8 mouse cellular contexts compared by ENCODE assay signal in the genomic region with DNA sequence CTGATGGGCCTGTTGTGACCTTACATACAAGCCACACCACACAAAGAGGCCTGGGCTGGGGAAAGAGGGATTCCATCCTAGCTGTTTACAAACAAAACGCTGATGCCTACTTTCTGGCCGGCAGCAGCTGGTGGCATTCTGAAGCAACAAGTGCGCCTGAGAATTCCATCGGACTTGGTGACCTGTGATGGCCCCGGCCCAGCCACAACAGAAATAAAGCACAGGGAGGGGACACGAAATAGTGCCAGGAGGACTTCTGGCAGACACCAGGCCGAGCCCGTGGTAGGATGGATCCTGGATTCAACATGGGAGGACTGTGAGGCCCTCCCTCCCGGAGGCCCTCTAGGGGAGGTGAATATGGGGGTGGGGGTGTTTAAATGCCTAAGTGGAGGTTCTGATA. TPM values are rescaled to one million over a fixed set of nuclear protein-coding genes. Genes with fewer than 3 reads are reported as not detected.
DNase-seq lines count a peak whose midpoint lies in the region; ATAC-seq and TF ChIP-seq lines count a peak whose summit lies in the region.

No protein-coding gene starts in this region.

- H3K27me3 ChIP-seq in liver, embryonic 13.5 days: peaks cover 53% of the 10 kb centered on the region
- H3K27me3 ChIP-seq in stomach, embryonic 16.5 days (ENCODE audit: control insufficient read depth, insufficient read depth, low read length): no peaks in the 10 kb centered on the region

- H3K4me2 ChIP-seq in liver, embryonic 13.5 days: peak overlapping the region; percentile 82; the same call in 1 of the 2 replicates
- H3K4me2 ChIP-seq in stomach, embryonic 16.5 days (ENCODE audit: low read depth, low read length): peak overlapping the region; percentile 89

- intact Hi-C loops in heart, postnatal 14 days (cut with DNase I): no loop called here
- intact Hi-C loops in left cerebral cortex, postnatal 25 days (cut with DNase I): no loop called here

- H3K27ac ChIP-seq in liver, embryonic 13.5 days: no peak overlapping the region
- peak overlapping the region; percentile 32 for H3K27ac ChIP-seq in stomach, embryonic 16.5 days (ENCODE audit: low read length)

- no peak for TF ChIP-seq POLR2A in lung, adult 2 months (IDR thresholded peaks at IDR 0.05; ENCODE audit: borderline replicate concordance, extremely low read depth, low read depth, low read length)

- no peaks in the 10 kb centered on the region for H3K9me3 ChIP-seq in liver, embryonic 13.5 days (replicated peaks)
- no peaks in the 10 kb centered on the region for H3K9me3 ChIP-seq in stomach, embryonic 16.5 days (replicated peaks; ENCODE audit: control insufficient read depth, low read length)

- no peak for ATAC-seq in liver, embryonic 13.5 days (ENCODE audit: low read depth)
- ATAC-seq in stomach, embryonic 16.5 days (ENCODE audit: insufficient read depth, low FRiP score): no peak
- no peak for ATAC-seq in megakaryocyte-erythroid progenitor cell, adult 5-6 weeks (replicated peaks; ENCODE audit: low FRiP score, low TSS enrichment, poor library complexity, severe bottlenecking)

- no peak for TF ChIP-seq CTCF in lung, adult 2 months (IDR thresholded peaks at IDR 0.05; ENCODE audit: insufficient read depth, low read length)

- peaks cover 7% of the 10 kb centered on the region for H3K4me1 ChIP-seq in lung, adult 2 months (ENCODE audit: control insufficient read depth, insufficient read depth, low read length)
- peaks cover 39% of the 10 kb centered on the region for H3K4me1 ChIP-seq in liver, embryonic 13.5 days (replicated peaks)
- H3K4me1 ChIP-seq in stomach, embryonic 16.5 days (ENCODE audit: control insufficient read depth, insufficient read depth, low read length): peaks cover 34% of the 10 kb centered on the region

- no peaks in the 10 kb centered on the region for H3K36me3 ChIP-seq in liver, embryonic 13.5 days
- H3K36me3 ChIP-seq in stomach, embryonic 16.5 days (ENCODE audit: control insufficient read depth, insufficient read depth, low read length): no peaks in the 10 kb centered on the region

- H3K9ac ChIP-seq in liver, embryonic 13.5 days: 0 out of 2 replicates have a peak overlapping the region, but pooled peaks have one; percentile 19
- peak overlapping the region; percentile 65 for H3K9ac ChIP-seq in stomach, embryonic 16.5 days (ENCODE audit: low read length)

- H3K4me3 ChIP-seq in lung, adult 2 months (replicated peaks; ENCODE audit: extremely low read depth, low read depth, low read length): peak overlapping the region; percentile 28
- 0 out of 2 replicates have a peak overlapping the region, but pooled peaks have one; percentile 4 for H3K4me3 ChIP-seq in liver, embryonic 13.5 days (replicated peaks)
- peak overlapping the region; percentile 70 for H3K4me3 ChIP-seq in stomach, embryonic 16.5 days (replicated peaks; ENCODE audit: low read length)

- DNase-seq in lung, adult 2 months: peak; percentile 34
- DNase-seq in lung, postnatal 36 days: no peak
- peak; percentile 49 to 67 for DNase-seq in heart, postnatal 14 days
- no peak for DNase-seq in liver, embryonic 13.5 days
- DNase-seq in left cerebral cortex, postnatal 25 days (ENCODE audit: low spot score in 2 of 2): no peak
- no peak for DNase-seq in B cell, adult 2 months

- WGBS in lung, adult 2 months: 22% methylated on average over 9 of the region's 9 CpGs
- WGBS in liver, embryonic 13.5 days (ENCODE audit: insufficient replicate concordance): 61% methylated on average over 9 of the region's 9 CpGs
- 17% methylated on average over 9 of the region's 9 CpGs for WGBS in stomach, embryonic 16.5 days

RNA-seq across cellular contexts. Expression of a gene that starts 2.4 kb away (rescaled TPM):
- polyA plus RNA-seq in lung, adult 2 months (2012; rRNA removed): 24.4 and 26.0 TPM in 2 replicates
- 100 to 1,000 TPM; 167 to 179 TPM for total RNA-seq in heart, postnatal 14 days (2021)
- polyA plus RNA-seq in liver, embryonic 13.5 days (2015; fragmentation: Nextera tagmentation; extraction: Ambion mirVana): 1.9 and 2.5 TPM in 2 replicates
- polyA plus RNA-seq in stomach, embryonic 16.5 days (2015; fragmentation: Nextera tagmentation; extraction: Ambion mirVana): 8.9 and 11.0 TPM in 2 replicates
- total RNA-seq in megakaryocyte-erythroid progenitor cell, adult 5-6 weeks (2014; fragmentation: Nextera tagmentation): 2.4 TPM in 1 of 2 replicates, not detected in the other
- total RNA-seq in megakaryocyte-erythroid progenitor cell, adult 5-6 weeks (2017): 2.2 and 6.6 TPM in 2 replicates
- total RNA-seq in left cerebral cortex, postnatal 25 days (2021): 10 to 100 TPM; 75.2 to 95.7 TPM

RNA-seq across cellular contexts. Expression of a gene that starts 11.7 kb away (rescaled TPM):
- 112 and 149 TPM in 2 replicates for polyA plus RNA-seq in lung, adult 2 months (2012; rRNA removed)
- 100 to 1,000 TPM; 170 to 175 TPM for total RNA-seq in heart, postnatal 14 days (2021)
- polyA plus RNA-seq in liver, embryonic 13.5 days (2015; fragmentation: Nextera tagmentation; extraction: Ambion mirVana): 366 and 422 TPM in 2 replicates
- polyA plus RNA-seq in stomach, embryonic 16.5 days (2015; fragmentation: Nextera tagmentation; extraction: Ambion mirVana): 641 and 673 TPM in 2 replicates
- 300 and 349 TPM in 2 replicates for total RNA-seq in megakaryocyte-erythroid progenitor cell, adult 5-6 weeks (2014; fragmentation: Nextera tagmentation)
- total RNA-seq in megakaryocyte-erythroid progenitor cell, adult 5-6 weeks (2017): 809 and 870 TPM in 2 replicates
- total RNA-seq in left cerebral cortex, postnatal 25 days (2021): 100 to 1,000 TPM in 1 of 2 experiments, 10 to 100 TPM in 1; 96.4 to 113 TPM

RNA-seq across cellular contexts. Expression of a gene that starts 23.9 kb away (rescaled TPM):
- polyA plus RNA-seq in lung, adult 2 months (2012; rRNA removed): 11.0 and 12.9 TPM in 2 replicates
- 1 to 10 TPM; 5.4 to 6.7 TPM for total RNA-seq in heart, postnatal 14 days (2021)
- 9.4 and 11.0 TPM in 2 replicates for polyA plus RNA-seq in liver, embryonic 13.5 days (2015; fragmentation: Nextera tagmentation; extraction: Ambion mirVana)
- 12.5 and 15.1 TPM in 2 replicates for polyA plus RNA-seq in stomach, embryonic 16.5 days (2015; fragmentation: Nextera tagmentation; extraction: Ambion mirVana)
- total RNA-seq in megakaryocyte-erythroid progenitor cell, adult 5-6 weeks (2014; fragmentation: Nextera tagmentation): 27.4 and 28.9 TPM in 2 replicates
- 24.3 and 27.6 TPM in 2 replicates for total RNA-seq in megakaryocyte-erythroid progenitor cell, adult 5-6 weeks (2017)
- total RNA-seq in left cerebral cortex, postnatal 25 days (2021): 10 to 100 TPM; 22.0 to 27.9 TPM

RNA-seq across cellular contexts. Expression of a gene that starts 45.9 kb away (rescaled TPM):
- 3.0 and 4.8 TPM in 2 replicates for polyA plus RNA-seq in lung, adult 2 months (2012; rRNA removed)
- total RNA-seq in heart, postnatal 14 days (2021): 10 to 100 TPM in 1 of 2 experiments, 1 to 10 TPM in 1; 9.6 to 13.1 TPM
- polyA plus RNA-seq in liver, embryonic 13.5 days (2015; fragmentation: Nextera tagmentation; extraction: Ambion mirVana): 14.6 and 15.0 TPM in 2 replicates
- polyA plus RNA-seq in stomach, embryonic 16.5 days (2015; fragmentation: Nextera tagmentation; extraction: Ambion mirVana): 22.0 and 24.3 TPM in 2 replicates
- 6.1 and 9.4 TPM in 2 replicates for total RNA-seq in megakaryocyte-erythroid progenitor cell, adult 5-6 weeks (2014; fragmentation: Nextera tagmentation)
- 3.2 and 11.1 TPM in 2 replicates for total RNA-seq in megakaryocyte-erythroid progenitor cell, adult 5-6 weeks (2017)
- 10 to 100 TPM; 21.0 to 27.2 TPM for total RNA-seq in left cerebral cortex, postnatal 25 days (2021)

RNA-seq across cellular contexts. Expression of a gene that starts 50.1 kb away (rescaled TPM):
- 11.8 and 18.4 TPM in 2 replicates for polyA plus RNA-seq in lung, adult 2 months (2012; rRNA removed)
- 10 to 100 TPM; 33.7 to 37.2 TPM for total RNA-seq in heart, postnatal 14 days (2021)
- 69.8 and 80.8 TPM in 2 replicates for polyA plus RNA-seq in liver, embryonic 13.5 days (2015; fragmentation: Nextera tagmentation; extraction: Ambion mirVana)
- 71.5 and 74.6 TPM in 2 replicates for polyA plus RNA-seq in stomach, embryonic 16.5 days (2015; fragmentation: Nextera tagmentation; extraction: Ambion mirVana)
- total RNA-seq in megakaryocyte-erythroid progenitor cell, adult 5-6 weeks (2014; fragmentation: Nextera tagmentation): 62.9 and 86.1 TPM in 2 replicates
- total RNA-seq in megakaryocyte-erythroid progenitor cell, adult 5-6 weeks (2017): 56.2 and 57.5 TPM in 2 replicates
- 10 to 100 TPM; 31.3 to 31.7 TPM for total RNA-seq in left cerebral cortex, postnatal 25 days (2021)

Comparison
In these comparisons a context has a peak if more than half of its experiments do, and no peak if none do; other contexts are left out.
1. DNase-seq: peak in lung, adult 2 months (single experiment) and heart, postnatal 14 days (2 of 2); none in lung, postnatal 36 days (single experiment), liver, embryonic 13.5 days (single experiment), left cerebral cortex, postnatal 25 days (0 of 2) and B cell, adult 2 months (0 of 2).
2. H3K4me3 ChIP-seq: peak in every context shown above with its lines; median percentile 70 in stomach, embryonic 16.5 days; 28 in lung, adult 2 months; 4 in liver, embryonic 13.5 days.
3. RNA of a gene that starts 2.4 kb away (total RNA-seq): 167 to 179 TPM in heart, postnatal 14 days and 75.2 to 95.7 TPM in left cerebral cortex, postnatal 25 days; 2.2 to 6.6 TPM in megakaryocyte-erythroid progenitor cell, adult 5-6 weeks; every median in the first group is over 10 times any median in the second.